Comparison of ENCODE assay signal across 17 mouse cellular contexts in genomic region chr5:35540555-35540954, GRCm38 (mm10). TPM values are rescaled to one million over a fixed set of nuclear protein-coding genes. Genes with fewer than 3 reads are reported as not detected.
DNase-seq lines count a peak whose midpoint lies in the region; ATAC-seq lines count a peak whose summit lies in the region.
"Had no signal": no experiment of that assay in that cellular context is flagged by ENCODE, and none has a peak within 500 bp of the region (broad histone marks: within the 10 kb centered on the region; RNA-seq: fewer than 3 reads in every experiment).

No protein-coding gene starts in this region.

- no peak overlapping the region for H3K9ac ChIP-seq in kidney, embryonic 15.5 days
- H3K9ac ChIP-seq in kidney, embryonic 14.5 days (ENCODE audit: low read depth, low read length): no peak overlapping the region
- no peak overlapping the region for H3K9ac ChIP-seq in embryonic facial prominence, embryonic 15.5 days
- H3K9ac ChIP-seq in midbrain, embryonic 16.5 days (ENCODE audit: low read depth, low read length): no peak overlapping the region
- H3K9ac ChIP-seq: forebrain, postnatal 0 days; heart, embryonic 13.5 days; hindbrain, embryonic 12.5 days; neural tube, embryonic 12.5 days had no signal

- H3K4me2 ChIP-seq in kidney, embryonic 15.5 days: no peak overlapping the region
- no peak overlapping the region for H3K4me2 ChIP-seq in kidney, embryonic 14.5 days (replicated peaks; ENCODE audit: low read depth, low read length)
- H3K4me2 ChIP-seq in embryonic facial prominence, embryonic 15.5 days (replicated peaks): 0 out of 2 replicates have a peak overlapping the region, but pooled peaks have one; percentile 9
- H3K4me2 ChIP-seq in midbrain, embryonic 16.5 days (ENCODE audit: low read length): no peak overlapping the region
- H3K4me2 ChIP-seq: heart, embryonic 13.5 days; hindbrain, embryonic 12.5 days; midbrain, embryonic 13.5 days; neural tube, embryonic 12.5 days had no signal

- H3K4me3 ChIP-seq in kidney, embryonic 15.5 days (replicated peaks): no peak overlapping the region
- H3K4me3 ChIP-seq in kidney, embryonic 14.5 days (ENCODE audit: low read length): no peak overlapping the region
- no peak overlapping the region for H3K4me3 ChIP-seq in embryonic facial prominence, embryonic 15.5 days (replicated peaks)
- H3K4me3 ChIP-seq in midbrain, embryonic 16.5 days (ENCODE audit: low read depth, low read length): no peak overlapping the region
- H3K4me3 ChIP-seq: heart, embryonic 13.5 days; hindbrain, embryonic 12.5 days; midbrain, embryonic 13.5 days; neural tube, embryonic 12.5 days had no signal

- H3K36me3 ChIP-seq in kidney, embryonic 15.5 days: no peaks in the 10 kb centered on the region
- H3K36me3 ChIP-seq in kidney, embryonic 14.5 days (ENCODE audit: control insufficient read depth, insufficient read depth, low read length): no peaks in the 10 kb centered on the region
- H3K36me3 ChIP-seq in embryonic facial prominence, embryonic 15.5 days: no peaks in the 10 kb centered on the region
- no peaks in the 10 kb centered on the region for H3K36me3 ChIP-seq in midbrain, embryonic 16.5 days (ENCODE audit: control insufficient read depth, insufficient read depth, low read length)
- H3K36me3 ChIP-seq: heart, embryonic 13.5 days; hindbrain, embryonic 12.5 days; midbrain, embryonic 13.5 days; neural tube, embryonic 12.5 days had no signal

- H3K4me1 ChIP-seq in kidney, embryonic 15.5 days: peaks cover 18% of the 10 kb centered on the region
- peaks cover 7% of the 10 kb centered on the region; the same call in 1 of the 2 replicates for H3K4me1 ChIP-seq in kidney, embryonic 14.5 days (ENCODE audit: control insufficient read depth, insufficient read depth, low read length)
- peaks cover 19% of the 10 kb centered on the region for H3K4me1 ChIP-seq in embryonic facial prominence, embryonic 15.5 days
- H3K4me1 ChIP-seq in midbrain, embryonic 16.5 days (ENCODE audit: control insufficient read depth, insufficient read depth, low read length): no peaks in the 10 kb centered on the region
- H3K4me1 ChIP-seq: midbrain, embryonic 13.5 days; neural tube, embryonic 12.5 days had no signal

- peak overlapping the region; percentile 64 for H3K27ac ChIP-seq in kidney, embryonic 15.5 days
- no peak overlapping the region for H3K27ac ChIP-seq in kidney, embryonic 14.5 days (ENCODE audit: low read depth, low read length)
- H3K27ac ChIP-seq in embryonic facial prominence, embryonic 15.5 days (replicated peaks): peak overlapping the region; percentile 84
- H3K27ac ChIP-seq in midbrain, embryonic 16.5 days (ENCODE audit: low read length): no peak overlapping the region
- H3K27ac ChIP-seq: heart, embryonic 13.5 days; hindbrain, embryonic 12.5 days; midbrain, embryonic 13.5 days; neural tube, embryonic 12.5 days had no signal

- peaks cover 5% of the 10 kb centered on the region; the same call in 1 of the 2 replicates for H3K27me3 ChIP-seq in kidney, embryonic 15.5 days
- H3K27me3 ChIP-seq in kidney, embryonic 14.5 days (ENCODE audit: control insufficient read depth, insufficient read depth, low read length): no peaks in the 10 kb centered on the region
- no peaks in the 10 kb centered on the region; the same call in 1 of the 2 replicates for H3K27me3 ChIP-seq in embryonic facial prominence, embryonic 15.5 days
- no peaks in the 10 kb centered on the region for H3K27me3 ChIP-seq in midbrain, embryonic 16.5 days (ENCODE audit: control insufficient read depth, insufficient read depth, low read depth, low read length)
- H3K27me3 ChIP-seq: hindbrain, embryonic 12.5 days; midbrain, embryonic 13.5 days; neural tube, embryonic 12.5 days had no signal

- WGBS in kidney, embryonic 15.5 days: 47% methylated on average over 5 of the region's 5 CpGs
- WGBS in kidney, embryonic 14.5 days: 44% methylated on average over 5 of the region's 5 CpGs
- 37% methylated on average over 5 of the region's 5 CpGs for WGBS in embryonic facial prominence, embryonic 15.5 days
- WGBS in midbrain, embryonic 16.5 days: 64% methylated on average over 5 of the region's 5 CpGs

- DNase-seq in NIH3T3 (ENCODE audit: low read depth): peak; percentile 31
- peak; percentile 24 for DNase-seq in lung, postnatal 36 days
- DNase-seq in adrenal gland, postnatal 10 days: no peak
- DNase-seq in urinary bladder, postnatal 14 days (ENCODE audit: low spot score): no peak
- DNase-seq: cerebellum, adult 18-20 months; forebrain, postnatal 0 days; kidney, postnatal 25 days had no signal

- H3K9me3 ChIP-seq in kidney, embryonic 15.5 days (replicated peaks): no peaks in the 10 kb centered on the region
- no peaks in the 10 kb centered on the region for H3K9me3 ChIP-seq in kidney, embryonic 14.5 days (ENCODE audit: control insufficient read depth, low read length)
- H3K9me3 ChIP-seq in embryonic facial prominence, embryonic 15.5 days (replicated peaks): no peaks in the 10 kb centered on the region
- H3K9me3 ChIP-seq in midbrain, embryonic 16.5 days (replicated peaks; ENCODE audit: control insufficient read depth, low read length, poor library complexity, severe bottlenecking): no peaks in the 10 kb centered on the region
- H3K9me3 ChIP-seq: heart, embryonic 13.5 days; hindbrain, embryonic 12.5 days; midbrain, embryonic 13.5 days; neural tube, embryonic 12.5 days had no signal

- ATAC-seq in kidney, embryonic 15.5 days (replicated peaks; ENCODE audit: low FRiP score): 0 out of 2 replicates have a peak, but pooled peaks have one; percentile 12
- no peak for ATAC-seq in kidney, embryonic 14.5 days (ENCODE audit: low FRiP score, low TSS enrichment)
- no peak for ATAC-seq in embryonic facial prominence, embryonic 15.5 days (ENCODE audit: insufficient number of reproducible peaks, low FRiP score, low TSS enrichment, low read depth)
- no peak for ATAC-seq in midbrain, embryonic 16.5 days
- ATAC-seq: activated CD4-positive, CD25-positive, alpha-beta regulatory T cell, adult 4 months; forebrain, postnatal 0 days; midbrain, embryonic 13.5 days had no signal

RNA-seq across cellular contexts. Expression of gene Cpz, which starts 15.1 kb away (rescaled TPM):
- polyA plus RNA-seq in kidney, embryonic 15.5 days (2015; fragmentation: Nextera tagmentation; extraction: Ambion mirVana): 5.8 and 7.2 TPM in 2 replicates
- polyA plus RNA-seq in kidney, embryonic 14.5 days (2014; fragmentation: Nextera tagmentation; extraction: Ambion mirVana): 1.5 and 2.1 TPM in 2 replicates
- 18.4 and 21.5 TPM in 2 replicates for polyA plus RNA-seq in embryonic facial prominence, embryonic 15.5 days (2015; fragmentation: Nextera tagmentation; extraction: Ambion mirVana)
- 0.75 and 1.5 TPM in 2 replicates for polyA plus RNA-seq in midbrain, embryonic 16.5 days (2015; fragmentation: Nextera tagmentation; extraction: Ambion mirVana)
- 1 to 10 TPM; 7.8 to 8.3 TPM for total RNA-seq in adrenal gland, postnatal 10 days (2021)
- total RNA-seq: MEL had no signal
- polyA plus RNA-seq: activated CD4-positive, CD25-positive, alpha-beta regulatory T cell, adult 4 months had no signal

RNA-seq across cellular contexts. Expression of gene Trmt44, which starts 34.3 kb away (rescaled TPM):
- polyA plus RNA-seq in kidney, embryonic 15.5 days (2015; fragmentation: Nextera tagmentation; extraction: Ambion mirVana): 8.3 and 10.1 TPM in 2 replicates
- polyA plus RNA-seq in kidney, embryonic 14.5 days (2014; fragmentation: Nextera tagmentation; extraction: Ambion mirVana): 7.9 and 10.2 TPM in 2 replicates
- polyA plus RNA-seq in embryonic facial prominence, embryonic 15.5 days (2015; fragmentation: Nextera tagmentation; extraction: Ambion mirVana): 8.4 and 9.0 TPM in 2 replicates
- 6.8 and 7.0 TPM in 2 replicates for polyA plus RNA-seq in midbrain, embryonic 16.5 days (2015; fragmentation: Nextera tagmentation; extraction: Ambion mirVana)
- 1 to 10 TPM; 5.6 to 7.9 TPM for total RNA-seq in adrenal gland, postnatal 10 days (2021)

RNA-seq across cellular contexts. Expression of gene Acox3, which starts 42.3 kb away (rescaled TPM):
- polyA plus RNA-seq in kidney, embryonic 15.5 days (2015; fragmentation: Nextera tagmentation; extraction: Ambion mirVana): 12.1 and 12.5 TPM in 2 replicates
- polyA plus RNA-seq in kidney, embryonic 14.5 days (2014; fragmentation: Nextera tagmentation; extraction: Ambion mirVana): 8.3 and 13.1 TPM in 2 replicates
- polyA plus RNA-seq in embryonic facial prominence, embryonic 15.5 days (2015; fragmentation: Nextera tagmentation; extraction: Ambion mirVana): 13.7 and 14.1 TPM in 2 replicates
- polyA plus RNA-seq in midbrain, embryonic 16.5 days (2015; fragmentation: Nextera tagmentation; extraction: Ambion mirVana): 14.2 and 14.9 TPM in 2 replicates
- total RNA-seq in adrenal gland, postnatal 10 days (2021): 10 to 100 TPM; 30.5 to 41.1 TPM

Comparison
In these comparisons a context has a peak if more than half of its experiments do, and no peak if none do; other contexts are left out.
1. H3K27ac ChIP-seq: peak in kidney, embryonic 15.5 days (single experiment) and embryonic facial prominence, embryonic 15.5 days (single experiment); none in kidney, embryonic 14.5 days (single experiment) and midbrain, embryonic 16.5 days (single experiment).
2. DNase-seq: peak in NIH3T3 (single experiment) and lung, postnatal 36 days (single experiment); none in adrenal gland, postnatal 10 days (single experiment) and urinary bladder, postnatal 14 days (single experiment).